Mouse (Mus musculus): ENCODE results near the gene Slc1a3.

Gene Slc1a3

GRCm38 (mm10) chr15:8601312-8602146 lies 109.0 kb downstream of the Slc1a3 start:
- no peak for DNase-seq

GRCm38 (mm10) chr15:8596375-8596900 lies 114.1 kb downstream of the Slc1a3 start:
- no peak for DNase-seq

- peak; percentile 17 for DNase-seq
These were observed 115.3 kb downstream of the Slc1a3 start for GRCm38 (mm10) chr15:8595226-8595625.

GRCm38 (mm10) chr15:8589503-8590116 lies 121.0 kb downstream of the Slc1a3 start:
- peak; percentile 55 for DNase-seq

- no peak for DNase-seq
These were observed 122.5 kb downstream of the Slc1a3 start for GRCm38 (mm10) chr15:8588065-8588464.

- DNase-seq, result no peak
These were observed 123.7 kb downstream of the Slc1a3 start for GRCm38 (mm10) chr15:8586822-8587281.
